ENCODE assay signal across 8 mouse cellular contexts in genomic region chr3:137918172-137918931, GRCm38 (mm10). TPM values are rescaled to one million over a fixed set of nuclear protein-coding genes. Genes with fewer than 3 reads are reported as not detected.
DNase-seq lines count a peak whose midpoint lies in the region; ATAC-seq and TF ChIP-seq lines count a peak whose summit lies in the region.

Gene Lamtor3 (plus strand): TSS chr3:137918506.

- H3K79me2 ChIP-seq in CH12.LX (replicated peaks; ENCODE audit: control insufficient read depth, extremely low read depth, insufficient read depth, poor library complexity, severe bottlenecking): peaks cover 34% of the 10 kb centered on the region

- no peaks in the 10 kb centered on the region for H3K9me3 ChIP-seq in CH12.LX (replicated peaks; ENCODE audit: low read length)
- H3K9me3 ChIP-seq in forebrain, embryonic 12.5 days: no peaks in the 10 kb centered on the region
- H3K9me3 ChIP-seq in heart, postnatal 0 days (replicated peaks; ENCODE audit: control insufficient read depth, low read length): no peaks in the 10 kb centered on the region
- no peaks in the 10 kb centered on the region for H3K9me3 ChIP-seq in liver, embryonic 16.5 days (replicated peaks; ENCODE audit: control insufficient read depth, low read length)
- no peaks in the 10 kb centered on the region for H3K9me3 ChIP-seq in neural tube, embryonic 13.5 days

- H3K27me3 ChIP-seq in CH12.LX (replicated peaks): no peaks in the 10 kb centered on the region
- H3K27me3 ChIP-seq in forebrain, embryonic 12.5 days: no peaks in the 10 kb centered on the region
- no peaks in the 10 kb centered on the region for H3K27me3 ChIP-seq in heart, postnatal 0 days (ENCODE audit: control insufficient read depth, insufficient read depth, low read length)
- no peaks in the 10 kb centered on the region for H3K27me3 ChIP-seq in liver, embryonic 16.5 days (ENCODE audit: control insufficient read depth, insufficient read depth, low read depth, low read length)
- H3K27me3 ChIP-seq in neural tube, embryonic 13.5 days: no peaks in the 10 kb centered on the region
- no peaks in the 10 kb centered on the region for H3K27me3 ChIP-seq in testis, adult 2 months (ENCODE audit: control insufficient read depth, insufficient read depth, low read length)

- TF ChIP-seq CTCF in CH12.LX (conservative IDR thresholded peaks at IDR 0.05 in 1 of 2, IDR thresholded peaks at IDR 0.05 in 1 of 2; ENCODE audit: low read depth in 2 of 2, low read length in 2 of 2): no peak
- 0 out of 2 replicates have a peak, but pooled peaks have one; percentile 1 for TF ChIP-seq CTCF in heart, postnatal 0 days (IDR thresholded peaks at IDR 0.05; ENCODE audit: low read depth)
- TF ChIP-seq CTCF in testis, adult 2 months (IDR thresholded peaks at IDR 0.05; ENCODE audit: control insufficient read depth, insufficient read depth, insufficient replicate concordance, low read depth, low read length): no peak

- H3K4me3 ChIP-seq in CH12.LX (replicated peaks in 1 of 3; ENCODE audit: low read depth in 2 of 3, low read length in 2 of 3, poor library complexity in 1 of 3): peak within 1 kb of the TSS; percentile 87 to 94 (median 89)
- H3K4me3 ChIP-seq in forebrain, embryonic 12.5 days (replicated peaks): peak within 1 kb of the TSS; percentile 88
- H3K4me3 ChIP-seq in heart, postnatal 0 days (ENCODE audit: low read depth, low read length): peak within 1 kb of the TSS; percentile 90
- peak within 1 kb of the TSS; percentile 98 for H3K4me3 ChIP-seq in liver, embryonic 16.5 days (ENCODE audit: low read depth, low read length)
- peak within 1 kb of the TSS; percentile 94 for H3K4me3 ChIP-seq in neural tube, embryonic 13.5 days
- H3K4me3 ChIP-seq in testis, adult 2 months (ENCODE audit: control insufficient read depth, low read depth, low read length): peak within 1 kb of the TSS; percentile 88

- TF ChIP-seq RAD21 in CH12.LX (IDR thresholded peaks at IDR 0.05; ENCODE audit: low read depth, low read length): no peak; the same call in none of the 2 replicates

- peak; percentile 98 for DNase-seq in CH12.LX (ENCODE audit: extremely low read depth)
- DNase-seq in c-Kit-positive CD71-positive TER-119-negative erythroid progenitor cells, embryonic 14.5 days (ENCODE audit: low read depth): peak; percentile 78
- DNase-seq in heart, postnatal 0 days (ENCODE audit: low spot score): peak; percentile 66
- peak; percentile 90 to 94 for DNase-seq in kidney, postnatal 4 days

- dilution Hi-C loops in CH12.LX (cut with MboI; ENCODE audit: extremely low pct_ligation_motif_present, extremely low pct_unique_long_range_greater_than_20kb, low sequenced_read_pairs): no loop called here

- H3K36me3 ChIP-seq in CH12.LX (replicated peaks in 1 of 2; ENCODE audit: control insufficient read depth in 1 of 2, insufficient read depth in 1 of 2, low read length in 1 of 2): peaks cover 17 to 33% of the 10 kb centered on the region in 2 experiments
- peaks cover 15% of the 10 kb centered on the region; the same call in 1 of the 2 replicates for H3K36me3 ChIP-seq in forebrain, embryonic 12.5 days (replicated peaks)
- H3K36me3 ChIP-seq in heart, postnatal 0 days (replicated peaks; ENCODE audit: control insufficient read depth, insufficient read depth, low read length): peaks cover 17% of the 10 kb centered on the region
- peaks cover 6% of the 10 kb centered on the region; the same call in 1 of the 2 replicates for H3K36me3 ChIP-seq in liver, embryonic 16.5 days (ENCODE audit: control insufficient read depth, insufficient read depth)
- H3K36me3 ChIP-seq in neural tube, embryonic 13.5 days: peaks cover 16% of the 10 kb centered on the region
- no peaks in the 10 kb centered on the region; the same call in 1 of the 2 replicates for H3K36me3 ChIP-seq in testis, adult 2 months (ENCODE audit: control insufficient read depth, insufficient read depth, low read length)

- peaks cover 6 to 34% of the 10 kb centered on the region in 2 experiments for H3K4me1 ChIP-seq in CH12.LX (ENCODE audit: control insufficient read depth in 1 of 2, insufficient read depth in 2 of 2)
- peaks cover 16% of the 10 kb centered on the region for H3K4me1 ChIP-seq in forebrain, embryonic 12.5 days
- peaks cover 14% of the 10 kb centered on the region for H3K4me1 ChIP-seq in heart, postnatal 0 days (ENCODE audit: control insufficient read depth, insufficient read depth)
- peaks cover 13% of the 10 kb centered on the region for H3K4me1 ChIP-seq in liver, embryonic 16.5 days (ENCODE audit: control insufficient read depth, low read depth, low read length)
- H3K4me1 ChIP-seq in neural tube, embryonic 13.5 days (replicated peaks): peaks cover 27% of the 10 kb centered on the region
- H3K4me1 ChIP-seq in testis, adult 2 months (ENCODE audit: control insufficient read depth, insufficient read depth, low read length): peaks cover 3% of the 10 kb centered on the region

- in situ Hi-C loops in CH12.LX (cut with MboI; ENCODE audit: low pct_ligation_motif_present, low pct_unique_long_range_greater_than_20kb, low sequenced_read_pairs): loop anchor here (5.0 kb wide), 1 partner anchor 51 kb away; the partner anchor contains the start of gene Dnajb14

- peak within 1 kb of the TSS; percentile 61 for H3K27ac ChIP-seq in CH12.LX (ENCODE audit: insufficient read depth, low read depth)
- H3K27ac ChIP-seq in forebrain, embryonic 12.5 days: peak within 1 kb of the TSS; percentile 80
- peak within 1 kb of the TSS; percentile 89 for H3K27ac ChIP-seq in heart, postnatal 0 days (ENCODE audit: low read depth)
- H3K27ac ChIP-seq in liver, embryonic 16.5 days (ENCODE audit: low read length): peak within 1 kb of the TSS; percentile 94
- peak within 1 kb of the TSS; percentile 84 for H3K27ac ChIP-seq in neural tube, embryonic 13.5 days (replicated peaks)
- peak within 1 kb of the TSS; percentile 85 for H3K27ac ChIP-seq in testis, adult 2 months (ENCODE audit: control insufficient read depth, insufficient read depth, low read depth, low read length)

- H3K9ac ChIP-seq in CH12.LX (ENCODE audit: insufficient read depth, low read depth): peak within 1 kb of the TSS; percentile 91
- peak within 1 kb of the TSS; percentile 87 for H3K9ac ChIP-seq in forebrain, embryonic 12.5 days
- peak within 1 kb of the TSS; percentile 87 for H3K9ac ChIP-seq in heart, postnatal 0 days (replicated peaks; ENCODE audit: low read depth, low read length)
- H3K9ac ChIP-seq in liver, embryonic 16.5 days (ENCODE audit: low read depth, low read length): peak within 1 kb of the TSS; percentile 97
- peak within 1 kb of the TSS; percentile 94 for H3K9ac ChIP-seq in neural tube, embryonic 13.5 days

- TF ChIP-seq POLR2A in CH12.LX (IDR thresholded peaks at IDR 0.05; ENCODE audit: low read depth, low read length): peak; percentile 95
- no peak for TF ChIP-seq POLR2A in testis, adult 2 months (IDR thresholded peaks at IDR 0.05; ENCODE audit: control insufficient read depth, low read depth, low read length)

- WGBS in forebrain, embryonic 12.5 days: under 1% methylated on average over 47 of the region's 47 CpGs
- under 1% methylated on average over 47 of the region's 47 CpGs for WGBS in heart, postnatal 0 days
- whole genome bisulfite sequencing in liver, embryonic 16.5 days (ENCODE audit: insufficient replicate concordance): under 1% methylated on average over 47 of the region's 47 CpGs
- under 1% methylated on average over 47 of the region's 47 CpGs for WGBS in neural tube, embryonic 13.5 days

- peak within 1 kb of the TSS; percentile 99 for H3K4me2 ChIP-seq in CH12.LX (ENCODE audit: insufficient read depth, low read depth, poor library complexity, severe bottlenecking)
- peak within 1 kb of the TSS; percentile 86 for H3K4me2 ChIP-seq in forebrain, embryonic 12.5 days
- peak within 1 kb of the TSS; percentile 84 for H3K4me2 ChIP-seq in heart, postnatal 0 days (ENCODE audit: low read depth, low read length)
- peak within 1 kb of the TSS; percentile 91 for H3K4me2 ChIP-seq in liver, embryonic 16.5 days (ENCODE audit: low read depth, low read length)
- peak within 1 kb of the TSS; percentile 90 for H3K4me2 ChIP-seq in neural tube, embryonic 13.5 days

- peak; percentile 91 for ATAC-seq in forebrain, embryonic 12.5 days (ENCODE audit: low FRiP score)
- ATAC-seq in heart, postnatal 0 days (ENCODE audit: insufficient read depth, low read depth): peak; percentile 93
- ATAC-seq in liver, embryonic 16.5 days (ENCODE audit: low read depth): peak; percentile 93
- ATAC-seq in neural tube, embryonic 13.5 days (ENCODE audit: low read depth): peak; percentile 95

- no peak for TF ChIP-seq EP300 in CH12.LX (IDR thresholded peaks at IDR 0.05; ENCODE audit: low read length)
- peak; percentile 83 for TF ChIP-seq EP300 in heart, postnatal 0 days (IDR thresholded peaks at IDR 0.05; ENCODE audit: low read depth)

TF ChIP-seq in CH12.LX, 34 proteins besides CTCF, POLR2A, EP300 and RAD21 (continues in another document):
- TF ChIP-seq ETS1 (conservative IDR thresholded peaks at IDR 0.05; ENCODE audit: low read depth, low read length): peak; percentile 87
- TF ChIP-seq USF1 (IDR thresholded peaks at IDR 0.05; ENCODE audit: low read depth, low read length): peak; percentile 53
- no peak for TF ChIP-seq USF2 (conservative IDR thresholded peaks at IDR 0.05; ENCODE audit: low read depth, low read length)
- TF ChIP-seq MAX (IDR thresholded peaks at IDR 0.05; ENCODE audit: low read length): peak; percentile 78
- peak; percentile 98 for TF ChIP-seq NELFE (IDR thresholded peaks at IDR 0.05; ENCODE audit: low read depth, low read length)
- TF ChIP-seq ZC3H11A (IDR thresholded peaks at IDR 0.05; ENCODE audit: low read depth, low read length): no peak
- TF ChIP-seq MAZ (IDR thresholded peaks at IDR 0.05; ENCODE audit: low read depth, low read length): peak; percentile 73
- no peak; the same call in 1 of the 2 replicates for TF ChIP-seq ZKSCAN1 (IDR thresholded peaks at IDR 0.05; ENCODE audit: borderline replicate concordance, low read depth, low read length)
- TF ChIP-seq RCOR1 (conservative IDR thresholded peaks at IDR 0.05; ENCODE audit: low read depth, low read length): peak; percentile 84; the same call in 1 of the 2 replicates
- TF ChIP-seq HCFC1 (IDR thresholded peaks at IDR 0.05; ENCODE audit: low read depth, low read length): peak; percentile 92
- peak; percentile 21; the same call in 1 of the 2 replicates for TF ChIP-seq SMC3 (IDR thresholded peaks at IDR 0.05; ENCODE audit: low read depth, low read length)

RNA-seq across cellular contexts. Expression of gene Lamtor3, which starts in this region (rescaled TPM):
- total RNA-seq in CH12.LX (2012; rRNA removed): 146 and 169 TPM in 2 replicates
- total RNA-seq in CH12.LX (2014; rRNA removed): 245 and 260 TPM in 2 replicates
- polyA plus RNA-seq in CH12.LX (2012; ENCODE audit: insufficient read length, low read depth): 147 and 155 TPM in 2 replicates
- 103 and 106 TPM in 2 replicates for polyA plus RNA-seq in forebrain, embryonic 12.5 days (2016; fragmentation: Nextera tagmentation; extraction: Ambion mirVana)
- 62.6 and 125 TPM in 2 replicates for total RNA-seq in heart, postnatal 0 days (2014; rRNA removed; ENCODE audit: low replicate concordance)
- 137 and 138 TPM in 2 replicates for polyA plus RNA-seq in heart, postnatal 0 days (2015; fragmentation: Nextera tagmentation; extraction: Ambion mirVana)
- 48.2 and 50.2 TPM in 2 replicates for polyA plus RNA-seq in liver, embryonic 16.5 days (2015; fragmentation: Nextera tagmentation; extraction: Ambion mirVana)
- polyA plus RNA-seq in neural tube, embryonic 13.5 days (2015; fragmentation: Nextera tagmentation; extraction: Ambion mirVana): 115 and 118 TPM in 2 replicates
- 12.9 and 15.0 TPM in 2 replicates for polyA plus RNA-seq in testis, adult 2 months (2012; rRNA removed)

Comparison
In these comparisons a context has a peak if more than half of its experiments do, and no peak if none do; other contexts are left out.
1. Peak in every context shown above with its lines: DNase-seq, ATAC-seq, H3K4me3 ChIP-seq and H3K27ac ChIP-seq.